10 mouse cellular contexts compared by ENCODE assay signal in the genomic region with DNA sequence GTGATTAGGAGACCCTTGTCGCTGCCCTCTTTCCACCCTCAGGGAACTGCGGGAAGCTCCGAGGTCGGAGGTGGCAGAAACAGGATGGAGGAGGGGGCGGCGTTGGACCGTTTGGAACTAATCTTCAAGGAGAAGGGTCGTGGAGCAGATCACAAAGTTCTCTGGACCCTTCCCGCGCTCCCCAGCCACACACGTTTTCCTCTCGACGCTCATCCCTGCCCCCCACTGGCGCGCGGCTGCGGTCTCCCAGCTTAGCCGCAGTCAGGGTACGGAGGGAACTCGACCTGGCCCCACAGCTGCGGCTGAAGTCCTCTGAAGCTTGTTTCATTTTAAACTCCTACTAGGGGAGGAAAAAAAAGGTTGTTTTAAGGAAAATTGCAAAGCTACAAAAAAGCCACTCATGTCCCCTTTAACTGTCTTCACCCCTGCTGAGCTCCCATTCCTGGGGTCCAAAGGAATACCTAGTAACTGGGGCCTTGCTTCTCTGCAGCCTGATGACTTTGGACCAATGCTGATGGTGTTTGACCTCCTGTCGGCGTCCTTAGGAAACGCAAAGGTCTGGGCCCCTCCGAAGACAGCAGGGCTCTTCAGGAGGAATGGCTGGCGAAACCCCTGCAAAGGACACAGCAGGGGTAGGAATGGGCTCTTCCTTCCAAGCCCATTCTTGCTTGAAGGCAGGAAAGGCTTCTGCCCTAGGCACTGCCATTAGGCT. TPM values are rescaled to one million over a fixed set of nuclear protein-coding genes. Genes with fewer than 3 reads are reported as not detected.
DNase-seq lines count a peak whose midpoint lies in the region; ATAC-seq and TF ChIP-seq lines count a peak whose summit lies in the region.
"Had no signal": no experiment of that assay in that cellular context is flagged by ENCODE, and none has a peak within 500 bp of the region (broad histone marks: within the 10 kb centered on the region; RNA-seq: fewer than 3 reads in every experiment).

No protein-coding gene starts in this region.

- ATAC-seq in heart, postnatal 0 days (ENCODE audit: insufficient read depth, low read depth), result no peak
- no peak for ATAC-seq in forebrain, postnatal 0 days
- no peak for ATAC-seq in midbrain, embryonic 11.5 days (ENCODE audit: low FRiP score)
- no peak for ATAC-seq in activated CD4-positive, CD25-positive, alpha-beta regulatory T cell, adult 4 months
- ATAC-seq: Patski had no signal

- H3K9me3 ChIP-seq in heart, postnatal 0 days (replicated peaks; ENCODE audit: control insufficient read depth, low read length), result no peaks in the 10 kb centered on the region
- H3K9me3 ChIP-seq in forebrain, postnatal 0 days (ENCODE audit: low read length), result no peaks in the 10 kb centered on the region
- no peaks in the 10 kb centered on the region for H3K9me3 ChIP-seq in midbrain, embryonic 11.5 days (ENCODE audit: control insufficient read depth, low read length)

- no peak for TF ChIP-seq CTCF in heart, postnatal 0 days (IDR thresholded peaks at IDR 0.05; ENCODE audit: low read depth)
- peak; percentile 17; the same call in 1 of the 2 replicates for TF ChIP-seq CTCF in forebrain, postnatal 0 days (IDR thresholded peaks at IDR 0.05; ENCODE audit: low read depth)

- H3K4me1 ChIP-seq in heart, postnatal 0 days (ENCODE audit: control insufficient read depth, insufficient read depth), result peaks cover 20% of the 10 kb centered on the region
- peaks cover 7% of the 10 kb centered on the region; the same call in 1 of the 2 replicates for H3K4me1 ChIP-seq in brown adipose tissue, adult 24 weeks (ENCODE audit: control insufficient read depth, insufficient read depth, insufficient read length, low read length)
- peaks cover 13% of the 10 kb centered on the region for H3K4me1 ChIP-seq in forebrain, postnatal 0 days (ENCODE audit: insufficient read depth)
- H3K4me1 ChIP-seq in midbrain, embryonic 11.5 days (ENCODE audit: control insufficient read depth, insufficient read depth, low read length), result peaks cover 39% of the 10 kb centered on the region

- no peak for DNase-seq in heart, postnatal 0 days (ENCODE audit: low spot score)
- no peak for DNase-seq in heart, adult 9 months (ENCODE audit: low spot score in 2 of 2)
- DNase-seq in forebrain, postnatal 0 days, result no peak
- DNase-seq in midbrain, embryonic 11.5 days (ENCODE audit: low spot score, missing footprints), result no peak
- DNase-seq in thymus, postnatal 25 days, result no peak
- DNase-seq in gastrocnemius, postnatal 10 days, result no peak

- peak overlapping the region; percentile 99 for H3K4me2 ChIP-seq in heart, postnatal 0 days (ENCODE audit: low read depth, low read length)
- H3K4me2 ChIP-seq in forebrain, postnatal 0 days (ENCODE audit: low read depth), result peak overlapping the region; percentile 98
- H3K4me2 ChIP-seq in midbrain, embryonic 11.5 days, result peak overlapping the region; percentile 63

- H3K4me3 ChIP-seq in heart, postnatal 0 days (ENCODE audit: low read depth, low read length), result peak overlapping the region; percentile 27
- peak overlapping the region; percentile 33; the same call in 1 of the 2 replicates for H3K4me3 ChIP-seq in brown adipose tissue, adult 24 weeks (ENCODE audit: insufficient read depth, low read depth, low read length)
- H3K4me3 ChIP-seq in forebrain, postnatal 0 days (ENCODE audit: low read depth, low read length), result peak overlapping the region; percentile 72
- H3K4me3 ChIP-seq in midbrain, embryonic 11.5 days (ENCODE audit: low read depth, low read length), result peak overlapping the region; percentile 93; the same call in 1 of the 2 replicates
- H3K4me3 ChIP-seq: erythroblast, embryonic 14.5 days had no signal

- H3K9ac ChIP-seq in heart, postnatal 0 days (replicated peaks; ENCODE audit: low read depth, low read length), result no peak overlapping the region
- peak overlapping the region; percentile 25; the same call in 1 of the 2 replicates for H3K9ac ChIP-seq in forebrain, postnatal 0 days
- peak overlapping the region; percentile 58 for H3K9ac ChIP-seq in midbrain, embryonic 11.5 days (ENCODE audit: low read length)

- WGBS in heart, postnatal 0 days, result 11% methylated on average over 26 of the region's 26 CpGs
- 8% methylated on average over 26 of the region's 26 CpGs for WGBS in forebrain, postnatal 0 days
- WGBS in midbrain, embryonic 11.5 days, result 2% methylated on average over 26 of the region's 26 CpGs

- H3K27me3 ChIP-seq in heart, postnatal 0 days (ENCODE audit: control insufficient read depth, insufficient read depth, low read length), result peaks cover 59% of the 10 kb centered on the region
- peaks cover 10% of the 10 kb centered on the region for H3K27me3 ChIP-seq in forebrain, postnatal 0 days (ENCODE audit: insufficient read depth, low read length)
- peaks cover 7% of the 10 kb centered on the region for H3K27me3 ChIP-seq in midbrain, embryonic 11.5 days (ENCODE audit: control insufficient read depth, insufficient read depth, low read length)

- no peak for TF ChIP-seq EP300 in heart, postnatal 0 days (IDR thresholded peaks at IDR 0.05; ENCODE audit: low read depth)

- no peaks in the 10 kb centered on the region for H3K36me3 ChIP-seq in heart, postnatal 0 days (replicated peaks; ENCODE audit: control insufficient read depth, insufficient read depth, low read length)
- no peaks in the 10 kb centered on the region for H3K36me3 ChIP-seq in forebrain, postnatal 0 days (ENCODE audit: insufficient read depth)
- H3K36me3 ChIP-seq in midbrain, embryonic 11.5 days (ENCODE audit: control insufficient read depth, insufficient read depth, low read length), result no peaks in the 10 kb centered on the region

- no peak overlapping the region for H3K27ac ChIP-seq in heart, postnatal 0 days (ENCODE audit: low read depth)
- H3K27ac ChIP-seq in brown adipose tissue, adult 24 weeks (replicated peaks; ENCODE audit: low read depth, low read length), result peak overlapping the region; percentile 29
- H3K27ac ChIP-seq in forebrain, postnatal 0 days (ENCODE audit: low read depth, low read length), result no peak overlapping the region
- H3K27ac ChIP-seq in midbrain, embryonic 11.5 days (ENCODE audit: low read depth, low read length), result no peak overlapping the region; the same call in 1 of the 2 replicates

RNA-seq across cellular contexts. Expression of a gene that starts 3.3 kb away (rescaled TPM):
- 5.0 and 7.9 TPM in 2 replicates for total RNA-seq in heart, postnatal 0 days (2014; rRNA removed; ENCODE audit: low replicate concordance)
- 1.9 TPM in 2 replicates for polyA plus RNA-seq in heart, postnatal 0 days (2015; fragmentation: Nextera tagmentation; extraction: Ambion mirVana)
- polyA plus RNA-seq in brown adipose tissue, adult 24 weeks (2012; ENCODE audit: insufficient read depth, insufficient read length, missing spikeins), result 10.1 and 14.0 TPM in 2 replicates
- total RNA-seq in forebrain, postnatal 0 days (2014; rRNA removed), result 32.5 and 34.6 TPM in 2 replicates
- polyA plus RNA-seq in forebrain, postnatal 0 days (2015; fragmentation: Nextera tagmentation; extraction: Ambion mirVana), result 10.7 and 18.4 TPM in 2 replicates
- 40.3 and 43.4 TPM in 2 replicates for polyA plus RNA-seq in midbrain, embryonic 11.5 days (2014; fragmentation: Nextera tagmentation; extraction: Ambion mirVana)
- polyA plus RNA-seq in activated CD4-positive, CD25-positive, alpha-beta regulatory T cell, adult 4 months (2017; shearing (Covaris generic)), result not detected
- total RNA-seq in gastrocnemius, postnatal 10 days (2021), result 10 to 100 TPM; 20.7 to 23.5 TPM
- polyA plus RNA-seq: erythroblast, embryonic 14.5 days had no signal

Comparison
In these comparisons a context has a peak if more than half of its experiments do, and no peak if none do; other contexts are left out.
1. H3K4me3 ChIP-seq: peak in every context shown above with its lines; median percentile 93 in midbrain, embryonic 11.5 days; 72 in forebrain, postnatal 0 days; 33 in brown adipose tissue, adult 24 weeks; 27 in heart, postnatal 0 days.